Mouse (Mus musculus) MEL (cell line): ENCODE results near the gene Zfp1.

Experiments used
- CTCF ChIP-seq, 3 experiments: IDR thresholded peaks in 2 of 3; conservative IDR thresholded peaks in 1 of 3; 2 replicates each; pipeline ENCODE4 v1.5.1; 2011 to 2012; ENCODE audit warnings: low read length in 3 of 3, low read depth in 2 of 3, mild to moderate bottlenecking in 2 of 3, improper control_type of control experiment in 1 of 3, inconsistent platforms in 1 of 3, mixed read lengths in 1 of 3, moderate library complexity in 1 of 3; ENCODE audit not compliant: control insufficient read depth in 1 of 3, insufficient read depth in 1 of 3, poor library complexity in 1 of 3, severe bottlenecking in 1 of 3
- EP300 ChIP-seq, 2 experiments: IDR thresholded peaks; 2 replicates each; pipeline ENCODE4 v1.6.1; 2011; ENCODE audit warnings: improper control_type of control experiment in 2 of 2, low read length in 2 of 2, low read depth in 1 of 2, mild to moderate bottlenecking in 1 of 2
- ETS1 ChIP-seq: IDR thresholded peaks from 2 replicates; pipeline ENCODE4 v1.6.1; 2012; ENCODE audit warnings: low read depth, mild to moderate bottlenecking, inconsistent platforms, low read length, improper control_type of control experiment, moderate library complexity
- GABPA ChIP-seq: IDR thresholded peaks from 2 replicates; pipeline ENCODE4 v1.6.1; 2012; ENCODE audit warnings: low read depth, mild to moderate bottlenecking, inconsistent platforms, low read length, improper control_type of control experiment, moderate library complexity
- MAX ChIP-seq: IDR thresholded peaks from 2 replicates; pipeline ENCODE4 v1.6.1; 2011; ENCODE audit warnings: low read length, improper control_type of control experiment
- MAZ ChIP-seq: IDR thresholded peaks from 2 replicates; pipeline ENCODE4 v1.6.1; 2012; ENCODE audit warnings: low read depth, mild to moderate bottlenecking, inconsistent platforms, low read length, improper control_type of control experiment
- MEF2A ChIP-seq: IDR thresholded peaks from 2 replicates; pipeline ENCODE4 v1.6.1; 2014; ENCODE audit warnings: low read depth, mild to moderate bottlenecking, inconsistent platforms, low read length, improper control_type of control experiment; ENCODE audit not compliant: poor library complexity, insufficient replicate concordance, severe bottlenecking; ENCODE audit errors: extremely low read depth
- MYC ChIP-seq: IDR thresholded peaks from 2 replicates; pipeline ENCODE4 v1.6.1; 2011; ENCODE audit warnings: low read depth, mild to moderate bottlenecking, low read length, improper control_type of control experiment, moderate library complexity
- POLR2A ChIP-seq, 2 experiments: IDR thresholded peaks; 2 replicates each; pipeline ENCODE4 v1.6.1; 2011 to 2012; ENCODE audit warnings: low read length in 2 of 2, mild to moderate bottlenecking in 2 of 2, control low read depth in 1 of 2, improper control_type of control experiment in 1 of 2, low read depth in 1 of 2, moderate library complexity in 1 of 2; ENCODE audit not compliant: control insufficient read depth in 1 of 2, insufficient read depth in 1 of 2, poor library complexity in 1 of 2
- POLR2AphosphoS5 ChIP-seq: IDR thresholded peaks from 2 replicates; pipeline ENCODE4 v1.6.1; 2012; ENCODE audit warnings: low read depth, borderline replicate concordance, mild to moderate bottlenecking, inconsistent platforms, low read length, moderate library complexity, mixed read lengths
- SMC3 ChIP-seq: IDR thresholded peaks from 2 replicates; pipeline ENCODE4 v1.6.1; 2011; ENCODE audit warnings: low read depth, low read length, improper control_type of control experiment
- USF1 ChIP-seq: IDR thresholded peaks from 2 replicates; pipeline ENCODE4 v1.6.1; 2014; ENCODE audit warnings: low read depth, mild to moderate bottlenecking, inconsistent platforms, low read length, improper control_type of control experiment, moderate library complexity
- USF2 ChIP-seq, 2 experiments: IDR thresholded peaks; 2 replicates each; pipeline ENCODE4 v1.6.1; 2011 to 2012; ENCODE audit warnings: improper control_type of control experiment in 2 of 2, low read length in 2 of 2, borderline replicate concordance in 1 of 2, inconsistent platforms in 1 of 2, low read depth in 1 of 2, mild to moderate bottlenecking in 1 of 2; ENCODE audit not compliant: insufficient read depth in 1 of 2

DNA sequence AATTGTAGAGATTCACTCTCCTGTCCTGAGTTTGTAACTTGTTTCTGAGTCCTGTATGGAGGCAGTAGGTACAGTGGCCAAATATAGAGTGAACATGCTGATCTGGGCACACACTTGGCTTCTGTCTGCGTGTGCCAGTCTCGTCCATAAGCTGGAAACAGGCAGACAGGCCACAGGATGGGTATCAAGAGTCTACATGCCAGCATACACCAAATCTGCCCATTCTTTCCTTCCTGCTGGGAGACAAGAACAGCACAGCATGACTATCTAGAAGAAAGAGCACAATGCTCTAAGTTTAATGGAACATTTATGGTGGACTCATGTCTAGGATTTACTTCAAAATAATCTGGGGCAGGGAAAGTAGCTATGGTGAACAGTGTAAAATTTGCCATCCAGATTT is 48.2 kb upstream of the Zfp1 start:
- TF ChIP-seq ETS1 (no peak), CTCF (IDR thresholded peaks at IDR 0.05 in 2 of 3, conservative IDR thresholded peaks at IDR 0.05 in 1 of 3; ENCODE audit: control insufficient read depth in 1 of 3, insufficient read depth in 1 of 3, low read depth in 2 of 3, low read length in 3 of 3, poor library complexity in 1 of 3, severe bottlenecking in 1 of 3) (no peak), POLR2AphosphoS5 (no peak), MYC (no peak), EP300 (IDR thresholded peaks at IDR 0.05; ENCODE audit: low read depth in 1 of 2, low read length in 2 of 2) (no peak), USF1 (no peak), USF2 (IDR thresholded peaks at IDR 0.05; ENCODE audit: borderline replicate concordance in 1 of 2, insufficient read depth in 1 of 2, low read depth in 1 of 2, low read length in 2 of 2) (no peak), GABPA (no peak), SMC3 (no peak), MEF2A (no peak), MAZ (no peak), POLR2A (IDR thresholded peaks at IDR 0.05; ENCODE audit: control insufficient read depth in 1 of 2, insufficient read depth in 1 of 2, low read depth in 1 of 2, low read length in 2 of 2, poor library complexity in 1 of 2) (no peak), MAX (no peak)
